Mouse (Mus musculus) ovary, postnatal 14 days (tissue): ENCODE results near the gene Fam118b.

Experiments
- DNase-seq: peaks from one replicate; pipeline ENCODE4 v3.0.0; 2022; ENCODE audit warnings: low spot score

The Fam118b gene

GRCm38 (mm10) chr9:35263431-35263830 is 4.2 kb downstream of the Fam118b start:
- DNase-seq: no peak

- DNase-seq: no peak
Measured at GRCm38 (mm10) chr9:35262418-35262817, 5.2 kb downstream of the Fam118b start.

GRCm38 (mm10) chr9:35257365-35257764 is 10.2 kb downstream of the Fam118b start:
- no peak for DNase-seq

- DNase-seq: no peak
Measured at GRCm38 (mm10) chr9:35249476-35249875, 18.1 kb downstream of the Fam118b start.

GRCm38 (mm10) chr9:35247405-35247804 is 20.2 kb downstream of the Fam118b start:
- no peak for DNase-seq

- DNase-seq: no peak
Measured at GRCm38 (mm10) chr9:35239734-35240133, 27.9 kb downstream of the Fam118b start.

GRCm38 (mm10) chr9:35238915-35239571 is 28.6 kb downstream of the Fam118b start:
- no peak for DNase-seq

GRCm38 (mm10) chr9:35238371-35238770 is 29.2 kb downstream of the Fam118b start:
- DNase-seq: no peak

- DNase-seq: no peak
Measured at GRCm38 (mm10) chr9:35235996-35236395, 31.6 kb downstream of the Fam118b start.

GRCm38 (mm10) chr9:35228671-35229070 is 38.9 kb downstream of the Fam118b start:
- DNase-seq: no peak

- no peak for DNase-seq
Measured at GRCm38 (mm10) chr9:35223466-35223865, 44.1 kb downstream of the Fam118b start.

GRCm38 (mm10) chr9:35217963-35218362 is 49.6 kb downstream of the Fam118b start:
- no peak for DNase-seq

- no peak for DNase-seq
Measured at GRCm38 (mm10) chr9:35211573-35212511, 55.8 kb downstream of the Fam118b start.

- DNase-seq: peak; percentile 98
Measured at GRCm38 (mm10) chr9:35210542-35211474, 56.8 kb downstream of the Fam118b start, which contains the start of gene Foxred1. Gene Foxred1, minus strand, starts transcription at chr9:35211055.

- no peak for DNase-seq
Measured at GRCm38 (mm10) chr9:35204421-35204820, 63.2 kb downstream of the Fam118b start.

- no peak for DNase-seq
Measured at GRCm38 (mm10) chr9:35203536-35203935, 64.1 kb downstream of the Fam118b start.

GRCm38 (mm10) chr9:35200529-35201060 is 67.0 kb downstream of the Fam118b start:
- DNase-seq: no peak

- peak; percentile 92 for DNase-seq
Measured at GRCm38 (mm10) chr9:35199772-35200471, 67.7 kb downstream of the Fam118b start, which contains the start of the genes Srpr and Tirap. Gene Srpr, plus strand, starts transcription at chr9:35200175. Gene Tirap, minus strand, starts transcription at chr9:35200291.

GRCm38 (mm10) chr9:35198945-35199771 is 68.4 kb downstream of the Fam118b start:
- peak; percentile 23 for DNase-seq

- no peak for DNase-seq
Measured at GRCm38 (mm10) chr9:35198351-35198750, 69.3 kb downstream of the Fam118b start.
